Mouse (Mus musculus) monocyte, adult 59 days (primary cell): ENCODE measurements around the gene Col23a1. TPM values are rescaled to one million over a fixed set of nuclear protein-coding genes. Genes with fewer than 3 reads are reported as not detected.

Experiments
- total RNA-seq, 2 experiments: library from RNA; stranded (reverse); gene quantifications; one replicate each; pipeline ENCODE4 v1.2.4; 2023

The Col23a1 gene
- under 1 TPM; 0.36 to 0.71 TPM for total RNA-seq

GRCm38 (mm10) chr11:51289564-51290041 is at the start of gene Col23a1:
Gene Col23a1, plus strand, starts transcription at chr11:51289920.

GRCm38 (mm10) chr11:51261680-51262219 is 28.0 kb upstream of the Col23a1 start, which contains the start of gene Clk4:
Gene Clk4, plus strand, starts transcription at chr11:51261730.

GRCm38 (mm10) chr11:51262342-51263285 is 27.1 kb upstream of the Col23a1 start, which contains the start of gene BC049762:
Gene BC049762, minus strand, starts transcription at chr11:51263046.

GRCm38 (mm10) chr11:51584431-51585248 is 294.9 kb downstream of the Col23a1 start, which contains the start of gene Phykpl:
Gene Phykpl, plus strand, starts transcription at chr11:51584757.

GRCm38 (mm10) chr11:51606447-51607095 is 316.9 kb downstream of the Col23a1 start, which contains the start of gene Hnrnpab:
Gene Hnrnpab, minus strand, starts transcription at chr11:51606847.

GRCm38 (mm10) chr11:51619409-51620060 is 329.8 kb downstream of the Col23a1 start, which contains the start of gene Nhp2:
Gene Nhp2, plus strand, starts transcription at chr11:51619735.

Other genes starting within 250 kb of the Col23a1 start
- gene Olfr1375, start 241.8 kb upstream of the Col23a1 start, total RNA-seq: not detected
- gene Zfp354a, start 230.7 kb upstream of the Col23a1 start, total RNA-seq: not detected
- not detected for gene Gm12569, start 69.4 kb upstream of the Col23a1 start, total RNA-seq
- 100 to 1,000 TPM; 193 to 195 TPM for gene Clk4, start 28.2 kb upstream of the Col23a1 start, total RNA-seq
- gene BC049762, start 26.9 kb upstream of the Col23a1 start, total RNA-seq: not detected